Mouse (Mus musculus): ENCODE results near the gene 1700028J19Rik. TPM values are rescaled to one million over a fixed set of nuclear protein-coding genes. Genes with fewer than 3 reads are reported as not detected.

Gene 1700028J19Rik
- polyA plus RNA-seq (2016; fragmentation: Nextera tagmentation; extraction: Ambion mirVana) = 1.2 and 1.6 TPM in 2 replicates

DNA sequence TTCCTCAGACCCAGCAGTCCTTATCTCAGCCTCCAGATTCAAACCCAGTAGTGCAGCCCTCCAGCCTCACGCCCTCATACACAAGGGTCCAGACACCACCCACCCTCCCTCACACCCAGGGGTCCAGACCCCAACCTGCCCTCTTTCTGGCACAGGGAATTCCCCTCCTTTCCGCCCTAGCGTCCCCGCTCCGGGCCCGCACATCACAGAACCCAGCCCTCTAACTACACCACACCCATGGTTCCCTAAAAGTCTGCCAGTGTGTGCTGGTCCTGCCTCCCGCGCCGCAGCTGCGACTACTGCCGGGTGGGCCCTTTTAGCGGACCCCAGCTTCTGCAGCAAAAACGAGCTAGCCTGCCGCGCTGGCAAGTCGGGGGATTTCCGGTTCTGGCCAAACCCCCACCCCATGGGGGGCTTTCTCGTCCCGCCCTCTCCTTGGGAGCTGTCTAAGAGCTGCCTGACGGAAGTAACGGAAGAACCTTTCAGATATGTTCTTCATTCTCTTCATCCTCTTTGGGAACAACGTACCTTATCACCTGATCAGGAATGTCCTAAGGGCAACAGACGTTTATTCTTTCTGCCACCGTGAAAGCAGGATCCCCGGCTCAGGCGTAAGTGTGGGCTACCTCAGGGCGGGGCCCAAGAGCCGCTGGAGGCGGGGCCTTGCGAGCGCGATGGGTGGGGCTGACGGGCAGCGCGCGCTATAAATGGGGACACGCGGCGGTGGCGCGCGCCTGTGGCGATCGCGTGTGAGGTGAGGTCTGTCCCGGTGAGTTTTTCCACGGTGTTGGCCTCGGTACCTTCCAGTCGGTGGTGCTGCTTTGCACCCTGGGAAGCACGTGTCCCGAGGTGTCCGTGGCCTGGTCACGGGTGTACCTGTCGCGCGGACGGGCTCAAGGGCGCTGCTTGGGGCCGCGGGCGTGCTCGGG, at the start of gene 1700028J19Rik, which contains the start of gene 2410002F23Rik:
TSS of gene 1700028J19Rik (minus strand) at position 641 of the 929 bp plus-strand sequence.
TSS of gene 2410002F23Rik (plus strand) at position 668 of the 929 bp plus-strand sequence.
- peak within 1 kb of the TSS; percentile 89 for H3K4me3 ChIP-seq
- H3K4me2 ChIP-seq = peak within 1 kb of the TSS; percentile 81
- H3K27ac ChIP-seq (ENCODE audit: poor library complexity, severe bottlenecking) = peak within 1 kb of the TSS; percentile 93
- WGBS = under 1% methylated on average over 62 of the region's 62 CpGs
- peaks cover 28% of the 10 kb centered on the region for H3K4me1 ChIP-seq (replicated peaks)
- H3K36me3 ChIP-seq = peaks cover 33% of the 10 kb centered on the region
- no peaks in the 10 kb centered on the region for H3K27me3 ChIP-seq (replicated peaks)
- 0 out of 2 replicates have a peak, but pooled peaks cover 3% of the 10 kb centered on the region for H3K9me3 ChIP-seq (replicated peaks)
- ATAC-seq (ENCODE audit: insufficient number of reproducible peaks, low FRiP score) = peak; percentile 92
- peak within 1 kb of the TSS; percentile 92 for H3K9ac ChIP-seq

DNA sequence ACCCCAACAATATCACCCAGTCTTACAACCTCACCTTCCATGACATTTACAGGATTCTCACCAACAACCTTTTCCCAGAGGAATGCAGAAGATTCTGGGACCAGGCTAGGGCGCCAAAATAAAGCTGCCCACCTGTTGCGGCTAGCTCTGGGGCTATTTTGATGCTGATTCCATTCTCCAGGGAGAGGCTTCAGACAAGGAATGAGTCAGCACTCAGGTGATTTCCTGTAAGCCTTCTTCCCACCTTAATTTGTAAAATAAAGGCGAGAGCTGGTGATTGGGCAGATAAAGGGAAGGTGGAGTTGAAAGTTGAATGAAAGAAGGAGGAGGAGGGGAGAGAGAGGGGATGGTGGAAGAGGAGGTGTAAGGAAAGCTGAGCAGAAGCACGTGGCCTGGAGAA, 44.9 kb upstream of the 1700028J19Rik start:
- H3K9ac ChIP-seq = no peak overlapping the region
- no peak for ATAC-seq (ENCODE audit: insufficient number of reproducible peaks, low FRiP score)
- H3K27me3 ChIP-seq (replicated peaks) = no peaks in the 10 kb centered on the region; the same call in 1 of the 2 replicates
- H3K27ac ChIP-seq (ENCODE audit: poor library complexity, severe bottlenecking) = no peak overlapping the region
- H3K9me3 ChIP-seq (replicated peaks) = peaks cover 18% of the 10 kb centered on the region; the same call in 1 of the 2 replicates
- H3K36me3 ChIP-seq = no peaks in the 10 kb centered on the region
- no peak overlapping the region for H3K4me2 ChIP-seq
- no peaks in the 10 kb centered on the region for H3K4me1 ChIP-seq (replicated peaks)
- no peak overlapping the region for H3K4me3 ChIP-seq
- 62% methylated on average over 4 of the region's 4 CpGs for WGBS

DNA sequence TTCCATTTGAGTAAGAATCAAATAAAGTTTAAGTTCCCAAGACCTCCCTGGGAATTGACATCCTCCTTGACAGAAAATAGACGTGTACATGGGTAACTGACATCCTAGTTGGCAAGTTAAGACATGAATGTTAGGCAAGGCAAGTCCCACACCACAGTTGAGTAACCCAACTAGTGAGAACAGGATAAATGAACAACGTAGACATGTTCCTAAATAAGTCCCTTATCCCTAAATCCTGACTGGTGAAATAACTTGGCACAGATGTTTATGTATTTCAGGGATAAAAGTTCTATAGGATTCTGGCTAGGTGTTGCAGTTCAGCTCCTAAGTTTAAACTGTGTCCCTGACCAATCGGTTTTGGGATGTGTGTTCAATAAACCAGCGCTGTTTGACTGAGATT, 44.5 kb upstream of the 1700028J19Rik start:
- 72% methylated on average over 4 of the region's 4 CpGs for WGBS
- no peaks in the 10 kb centered on the region for H3K4me1 ChIP-seq (replicated peaks)
- no peak overlapping the region for H3K9ac ChIP-seq
- no peaks in the 10 kb centered on the region for H3K36me3 ChIP-seq
- no peak overlapping the region for H3K4me2 ChIP-seq
- H3K4me3 ChIP-seq = no peak overlapping the region
- H3K27ac ChIP-seq (ENCODE audit: poor library complexity, severe bottlenecking) = no peak overlapping the region
- no peaks in the 10 kb centered on the region; the same call in 1 of the 2 replicates for H3K27me3 ChIP-seq (replicated peaks)
- peaks cover 19% of the 10 kb centered on the region; the same call in 1 of the 2 replicates for H3K9me3 ChIP-seq (replicated peaks)
- no peak for ATAC-seq (ENCODE audit: insufficient number of reproducible peaks, low FRiP score)

DNA sequence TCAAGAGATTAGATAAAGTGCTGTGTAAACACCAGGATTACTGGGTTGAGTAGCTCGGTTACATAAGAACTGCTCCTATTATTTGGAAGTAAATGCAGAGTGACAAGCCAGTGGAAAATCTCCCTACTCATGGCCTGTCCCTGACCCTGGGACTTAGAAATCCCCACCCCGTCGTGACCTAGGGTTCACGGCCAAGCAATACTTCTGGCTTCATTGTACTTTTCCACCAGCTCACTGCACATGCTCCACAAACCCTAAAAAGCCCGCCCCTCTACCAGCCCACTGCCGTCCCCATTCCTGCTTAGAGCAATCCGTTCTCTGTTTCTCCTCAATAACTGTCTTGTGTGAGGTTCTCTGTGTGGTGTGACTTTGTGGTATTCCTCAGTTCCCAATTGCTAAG, 41.3 kb upstream of the 1700028J19Rik start:
- H3K9me3 ChIP-seq (replicated peaks) = peaks cover 19% of the 10 kb centered on the region; the same call in 1 of the 2 replicates
- 58% methylated on average over 7 of the region's 7 CpGs for WGBS
- no peak for ATAC-seq (ENCODE audit: insufficient number of reproducible peaks, low FRiP score)
- H3K27ac ChIP-seq (ENCODE audit: poor library complexity, severe bottlenecking) = no peak overlapping the region
- H3K4me1 ChIP-seq (replicated peaks) = no peaks in the 10 kb centered on the region
- no peak overlapping the region for H3K4me3 ChIP-seq
- H3K36me3 ChIP-seq = no peaks in the 10 kb centered on the region
- H3K27me3 ChIP-seq (replicated peaks) = no peaks in the 10 kb centered on the region; the same call in none of the 2 replicates
- no peak overlapping the region for H3K9ac ChIP-seq
- H3K4me2 ChIP-seq = no peak overlapping the region

DNA sequence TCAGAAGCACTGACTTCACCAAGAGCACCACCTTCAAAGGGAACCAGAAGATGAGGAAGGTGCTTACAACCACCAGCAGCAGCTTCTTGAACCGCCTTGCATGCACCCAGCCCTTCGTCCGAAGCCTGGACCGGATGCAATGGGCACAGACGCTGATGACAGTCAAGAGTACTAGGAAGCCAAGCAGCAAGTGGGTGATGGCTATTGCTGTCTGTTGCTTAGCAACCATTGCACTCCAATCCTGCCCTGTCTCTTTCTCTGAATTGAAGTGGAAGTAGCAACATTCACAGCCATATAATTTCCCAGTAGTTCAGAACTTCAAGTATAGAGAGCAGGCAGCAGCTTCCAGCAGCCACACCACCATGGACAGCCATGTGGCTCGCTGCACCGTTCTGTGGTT, 35.1 kb upstream of the 1700028J19Rik start:
- Histone ChIP-seq H3K9me3 (replicated peaks) (0 out of 2 replicates have a peak, but pooled peaks cover 2% of the 10 kb centered on the region), H3K9ac (no peak overlapping the region), H3K27ac (ENCODE audit: poor library complexity, severe bottlenecking) (no peak overlapping the region), H3K4me3 (no peak overlapping the region), H3K4me2 (no peak overlapping the region), H3K36me3 (no peaks in the 10 kb centered on the region), H3K4me1 (replicated peaks) (no peaks in the 10 kb centered on the region), H3K27me3 (replicated peaks) (no peaks in the 10 kb centered on the region; the same call in none of the 2 replicates)
- ATAC-seq (ENCODE audit: insufficient number of reproducible peaks, low FRiP score) = no peak
- 71% methylated on average over 7 of the region's 7 CpGs for WGBS

DNA sequence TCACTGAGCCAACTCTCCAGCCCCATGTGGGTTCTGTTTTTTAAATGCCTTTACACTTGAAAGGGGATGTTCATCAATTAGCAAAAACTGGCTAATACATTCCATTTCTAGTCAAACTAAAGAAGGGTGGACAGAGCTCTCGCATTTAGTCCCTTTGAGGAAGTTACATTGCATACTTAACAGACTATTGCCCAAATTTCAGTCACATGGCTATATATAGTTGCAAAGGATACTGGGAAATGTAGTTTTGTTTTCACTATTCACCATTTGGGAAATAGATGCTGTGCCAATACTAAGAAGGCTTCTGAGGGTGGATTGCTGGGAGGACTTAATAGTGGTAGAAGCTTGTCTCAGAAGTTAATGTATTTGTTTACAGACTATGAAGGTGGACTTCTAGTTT, 34.5 kb upstream of the 1700028J19Rik start:
- 62% methylated on average over 1 of the region's 1 CpGs for WGBS
- Histone ChIP-seq H3K9ac (no peak overlapping the region), H3K4me2 (no peak overlapping the region), H3K4me3 (no peak overlapping the region), H3K27ac (ENCODE audit: poor library complexity, severe bottlenecking) (no peak overlapping the region), H3K36me3 (no peaks in the 10 kb centered on the region), H3K4me1 (replicated peaks) (no peaks in the 10 kb centered on the region), H3K9me3 (replicated peaks) (no peaks in the 10 kb centered on the region), H3K27me3 (replicated peaks) (peaks cover 3% of the 10 kb centered on the region)
- no peak for ATAC-seq (ENCODE audit: insufficient number of reproducible peaks, low FRiP score)

DNA sequence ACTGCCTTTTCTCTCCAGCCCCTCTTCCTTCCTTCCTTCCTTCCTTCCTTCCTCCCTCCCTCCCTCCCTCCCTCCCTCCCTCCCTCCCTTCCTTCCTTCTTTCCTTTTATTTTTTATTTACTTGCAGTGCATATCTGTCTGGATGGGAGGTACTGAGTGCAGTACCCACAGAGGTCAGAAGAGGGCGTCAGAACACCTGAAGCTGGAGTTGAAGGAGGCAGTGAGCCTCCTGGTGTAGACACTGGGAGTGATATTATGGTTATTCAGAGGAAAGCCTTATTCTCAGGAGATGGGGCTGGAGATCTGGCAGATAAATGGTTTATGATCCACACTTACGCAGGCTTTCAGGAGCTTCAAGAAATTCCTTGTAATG, 30.7 kb upstream of the 1700028J19Rik start:
- H3K9ac ChIP-seq = no peak overlapping the region
- no peaks in the 10 kb centered on the region for H3K36me3 ChIP-seq
- no peak overlapping the region for H3K4me3 ChIP-seq
- no peak overlapping the region for H3K4me2 ChIP-seq
- no peak for ATAC-seq (ENCODE audit: insufficient number of reproducible peaks, low FRiP score)
- no peak overlapping the region for H3K27ac ChIP-seq (ENCODE audit: poor library complexity, severe bottlenecking)
- no peaks in the 10 kb centered on the region for H3K9me3 ChIP-seq (replicated peaks)
- no peaks in the 10 kb centered on the region for H3K4me1 ChIP-seq (replicated peaks)
- peaks cover 39% of the 10 kb centered on the region for H3K27me3 ChIP-seq (replicated peaks)
- WGBS = 44% methylated on average over 2 of the region's 2 CpGs

DNA sequence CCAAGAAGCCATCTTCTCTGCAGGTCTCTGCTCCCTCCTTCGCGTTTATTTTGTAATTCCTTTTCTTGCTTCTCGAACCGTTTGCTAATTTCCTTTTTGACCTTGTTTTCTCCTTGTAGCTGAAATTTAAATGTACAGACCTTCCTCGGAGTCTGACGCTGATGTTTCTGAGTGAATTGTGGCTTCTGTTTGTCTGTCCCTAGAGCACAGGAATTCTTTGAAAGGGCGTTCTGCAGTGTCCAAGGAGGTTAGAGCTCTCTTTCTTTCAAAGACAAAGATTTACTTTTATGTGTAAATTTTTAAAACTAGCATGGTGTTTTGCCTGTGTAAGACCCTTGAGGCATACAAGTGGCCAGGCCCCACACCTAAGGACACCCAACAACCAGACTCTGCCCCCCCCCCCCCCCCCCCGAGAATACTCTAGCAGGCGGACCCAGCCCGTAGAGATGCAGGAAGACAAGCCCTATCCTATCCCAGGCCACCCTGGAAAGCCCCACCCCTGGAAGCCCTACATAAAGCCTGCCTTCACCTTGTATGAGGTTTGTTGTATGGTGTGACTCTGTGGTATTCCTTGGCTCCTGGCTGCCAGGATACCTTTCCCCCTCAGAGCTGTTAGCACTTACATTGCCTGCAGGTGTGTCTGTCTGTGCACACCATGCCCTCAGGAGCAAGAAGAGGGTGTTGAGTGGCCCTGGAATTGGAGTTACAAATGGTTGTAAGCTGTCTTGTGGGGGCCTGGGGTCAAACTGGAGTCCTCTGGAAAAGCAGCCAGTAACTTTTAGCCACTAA, 30.2 kb upstream of the 1700028J19Rik start:
- Histone ChIP-seq H3K27me3 (replicated peaks) (peaks cover 45% of the 10 kb centered on the region), H3K36me3 (no peaks in the 10 kb centered on the region), H3K27ac (ENCODE audit: poor library complexity, severe bottlenecking) (no peak overlapping the region), H3K4me1 (replicated peaks) (no peaks in the 10 kb centered on the region), H3K4me2 (no peak overlapping the region), H3K9me3 (replicated peaks) (no peaks in the 10 kb centered on the region), H3K9ac (no peak overlapping the region), H3K4me3 (no peak overlapping the region)
- WGBS = 71% methylated on average over 9 of the region's 10 CpGs
- ATAC-seq (ENCODE audit: insufficient number of reproducible peaks, low FRiP score) = no peak

DNA sequence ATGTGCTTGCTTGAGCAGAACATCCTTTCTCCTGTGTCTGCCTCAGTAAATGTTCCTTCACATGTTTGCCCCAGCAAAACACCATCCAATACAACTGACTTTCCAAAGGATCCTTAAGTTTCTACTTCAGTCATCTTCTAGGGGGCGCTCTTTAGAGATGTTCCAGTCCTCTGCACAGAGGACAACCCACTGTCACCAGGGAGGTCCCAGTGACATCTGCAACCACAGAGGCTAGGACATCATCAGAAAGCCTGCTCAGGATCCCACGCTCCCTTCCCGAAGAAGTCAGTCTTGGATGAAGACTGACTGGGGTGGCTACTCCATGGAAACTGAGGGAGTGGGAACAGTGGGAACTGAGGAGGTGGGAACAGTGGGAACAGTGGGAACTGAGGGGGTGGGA, 29.1 kb upstream of the 1700028J19Rik start:
- WGBS = 61% methylated on average over 3 of the region's 3 CpGs
- Histone ChIP-seq H3K9me3 (replicated peaks) (no peaks in the 10 kb centered on the region), H3K27me3 (replicated peaks) (peaks cover 45% of the 10 kb centered on the region), H3K4me1 (replicated peaks) (no peaks in the 10 kb centered on the region), H3K27ac (ENCODE audit: poor library complexity, severe bottlenecking) (no peak overlapping the region), H3K36me3 (no peaks in the 10 kb centered on the region), H3K4me3 (no peak overlapping the region), H3K4me2 (no peak overlapping the region), H3K9ac (no peak overlapping the region)
- no peak for ATAC-seq (ENCODE audit: insufficient number of reproducible peaks, low FRiP score)

DNA sequence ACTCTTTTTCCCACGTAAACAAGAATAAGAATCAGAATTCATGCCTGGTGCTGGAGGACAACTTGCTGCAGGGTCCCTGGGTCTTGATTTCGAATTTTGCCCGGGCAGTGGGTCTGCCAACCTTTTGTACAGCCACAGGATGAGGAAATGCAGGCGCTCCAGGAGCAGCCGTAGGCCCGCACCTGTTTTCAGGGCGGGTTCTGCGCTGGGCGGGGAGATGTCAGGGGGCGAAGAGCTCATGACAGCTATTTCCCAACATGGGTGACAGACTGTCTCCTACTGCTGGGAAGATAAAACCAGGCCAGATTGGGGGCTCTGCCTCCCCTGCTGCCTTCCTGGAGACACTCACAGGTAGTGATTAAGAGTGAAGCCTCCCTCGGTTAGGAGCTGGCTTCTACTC, 27.6 kb upstream of the 1700028J19Rik start:
- ATAC-seq (ENCODE audit: insufficient number of reproducible peaks, low FRiP score) = no peak
- Histone ChIP-seq H3K9me3 (replicated peaks) (no peaks in the 10 kb centered on the region), H3K4me3 (no peak overlapping the region), H3K9ac (no peak overlapping the region), H3K27ac (ENCODE audit: poor library complexity, severe bottlenecking) (no peak overlapping the region), H3K4me1 (replicated peaks) (no peaks in the 10 kb centered on the region), H3K27me3 (replicated peaks) (peaks cover 53% of the 10 kb centered on the region), H3K4me2 (no peak overlapping the region), H3K36me3 (no peaks in the 10 kb centered on the region)
- WGBS = 21% methylated on average over 11 of the region's 11 CpGs

DNA sequence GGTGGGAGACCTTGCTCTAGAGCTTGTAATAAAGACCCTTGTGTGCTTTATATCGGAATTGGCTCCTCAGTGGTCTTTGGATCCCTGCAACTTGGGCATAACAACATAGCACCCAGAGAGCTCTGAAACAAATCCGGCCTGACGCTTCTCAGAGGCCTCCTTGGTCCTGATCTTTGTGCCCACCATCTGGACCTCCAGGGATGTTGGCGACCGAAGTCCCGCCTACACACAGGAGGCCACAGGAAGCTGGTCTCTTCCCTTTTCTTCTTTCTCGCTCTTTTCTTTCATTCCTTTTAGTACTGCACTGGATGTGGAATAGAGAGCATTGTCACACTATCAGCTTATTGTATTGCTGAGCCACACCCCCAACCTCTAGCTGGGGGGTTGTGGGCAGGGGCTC, 27.0 kb upstream of the 1700028J19Rik start:
- H3K27me3 ChIP-seq (replicated peaks) = peaks cover 59% of the 10 kb centered on the region
- no peak overlapping the region for H3K4me2 ChIP-seq
- WGBS = 71% methylated on average over 7 of the region's 7 CpGs
- no peaks in the 10 kb centered on the region for H3K4me1 ChIP-seq (replicated peaks)
- H3K27ac ChIP-seq (ENCODE audit: poor library complexity, severe bottlenecking) = no peak overlapping the region
- no peak overlapping the region for H3K9ac ChIP-seq
- no peaks in the 10 kb centered on the region for H3K36me3 ChIP-seq
- H3K4me3 ChIP-seq = no peak overlapping the region
- no peak for ATAC-seq (ENCODE audit: insufficient number of reproducible peaks, low FRiP score)
- H3K9me3 ChIP-seq (replicated peaks) = no peaks in the 10 kb centered on the region
